Mouse (Mus musculus) liver, adult 2 months (tissue): Measurements from ENCODE around the gene 4632433K11Rik. TPM values are rescaled to one million over a fixed set of nuclear protein-coding genes. Genes with fewer than 3 reads are reported as not detected.
A peak's percentile ranks its signal among the peaks of the same experiment; 100 is the strongest.

Experiments used
- DNase-seq: peaks from one replicate; pipeline ENCODE4 v3.0.0-alpha.2; 2011; ENCODE audit warnings: low read depth, low spot score; ENCODE audit errors: extremely low read depth
- H3K27ac ChIP-seq: fragments of 200-500 bp; replicated peaks from 2 replicates; pipeline ENCODE4 v1.5.1; 2012; ENCODE audit warnings: low read depth, mild to moderate bottlenecking, control low read depth, inconsistent platforms, low read length; ENCODE audit not compliant: insufficient read depth
- H3K27me3 ChIP-seq: fragments of 200-500 bp; 2 replicates; pipeline ENCODE4 v1.6.1; 2012; ENCODE audit warnings: mild to moderate bottlenecking, moderate library complexity, low read length, inconsistent platforms; ENCODE audit not compliant: control insufficient read depth, insufficient read depth
- H3K36me3 ChIP-seq: fragments of 200-500 bp; 2 replicates; pipeline ENCODE4 v1.6.1; 2012; ENCODE audit warnings: low read length, inconsistent platforms; ENCODE audit not compliant: control insufficient read depth, insufficient read depth
- H3K4me1 ChIP-seq: fragments of 200-500 bp; 2 replicates; pipeline ENCODE4 v1.6.1; 2011; ENCODE audit warnings: low read length; ENCODE audit not compliant: control insufficient read depth, insufficient read depth
- H3K4me3 ChIP-seq: fragments of 200-500 bp; 2 replicates; pipeline ENCODE4 v1.5.1; 2011; ENCODE audit warnings: low read depth, mild to moderate bottlenecking, control low read depth, low read length, moderate library complexity; ENCODE audit not compliant: insufficient read depth
- H3K79me2 ChIP-seq: fragments of 200-500 bp; 2 replicates; pipeline ENCODE4 v1.6.1; 2012; ENCODE audit warnings: inconsistent platforms, mild to moderate bottlenecking, low read length, moderate library complexity; ENCODE audit not compliant: control insufficient read depth, insufficient read depth
- H3K9ac ChIP-seq: fragments of 200-500 bp; 2 replicates; pipeline ENCODE4 v1.6.1; 2012; ENCODE audit warnings: low read depth, mild to moderate bottlenecking, control low read depth, inconsistent platforms, low read length
- CTCF ChIP-seq: fragments of 200-500 bp; IDR thresholded peaks from 2 replicates; pipeline ENCODE4 v1.5.1; 2011; ENCODE audit warnings: low read depth, low read length, control low read depth
- POLR2A ChIP-seq: fragments of 200-500 bp; IDR thresholded peaks from 2 replicates; pipeline ENCODE4 v1.6.1; 2011; ENCODE audit warnings: low read length, control low read depth; ENCODE audit not compliant: insufficient read depth; ENCODE audit errors: extremely low read depth
- WGBS: fragments of 180-500 bp; shearing (Covaris S2); methylation state at CpG from one replicate; pipeline ENCODE4 v1.1.7; 2018; 5-methylcytosine and 5-hydroxymethylcytosine counted together
- polyA plus RNA-seq: library from polyadenylated mRNA; depleted of rRNA; stranded (reverse); fragments of >200 nt; gene quantifications from 2 replicates; pipeline ENCODE4 v1.2.3, GENCODE M21; 2012
- total RNA-seq: library from RNA; depleted of rRNA; stranded (reverse); fragments of >200 nt; gene quantifications from 2 replicates; pipeline ENCODE4 v1.2.3, GENCODE M21; 2014

The 4632433K11Rik gene
- total and polyA plus RNA-seq, 2 experiments = 0.28 TPM; not detected in 1

DNA sequence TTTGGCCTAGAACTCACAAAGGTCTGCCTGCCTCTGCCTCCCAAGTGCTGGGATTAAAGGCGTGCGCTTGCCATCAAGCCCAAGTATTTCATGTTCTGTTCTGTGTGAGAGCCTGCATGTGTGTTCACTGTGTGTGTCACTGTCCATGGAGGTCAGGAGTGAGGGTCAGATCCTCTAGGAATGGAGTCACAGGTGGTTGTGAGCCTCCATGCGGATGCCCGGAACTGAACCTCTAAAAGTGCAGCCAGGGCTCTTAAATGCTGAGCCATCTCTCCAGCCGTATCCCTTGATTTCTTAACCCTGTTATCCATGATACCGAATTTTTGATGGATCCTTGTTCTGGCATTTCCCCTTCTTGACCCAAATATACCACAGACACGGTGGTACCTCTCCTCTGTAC is 3.1 kb downstream of the 4632433K11Rik start:
- WGBS = 96% methylated on average over 7 of the region's 7 CpGs
- DNase-seq = no peak
- Histone ChIP-seq H3K27me3 (no peaks in the 10 kb centered on the region), H3K79me2 (no peaks in the 10 kb centered on the region), H3K9ac (no peak overlapping the region), H3K4me1 (peaks cover 2% of the 10 kb centered on the region), H3K27ac (no peak overlapping the region), H3K4me3 (no peak overlapping the region), H3K36me3 (peaks cover 1% of the 10 kb centered on the region; the same call in 1 of the 2 replicates)
- TF ChIP-seq POLR2A (no peak), CTCF (no peak)

DNA sequence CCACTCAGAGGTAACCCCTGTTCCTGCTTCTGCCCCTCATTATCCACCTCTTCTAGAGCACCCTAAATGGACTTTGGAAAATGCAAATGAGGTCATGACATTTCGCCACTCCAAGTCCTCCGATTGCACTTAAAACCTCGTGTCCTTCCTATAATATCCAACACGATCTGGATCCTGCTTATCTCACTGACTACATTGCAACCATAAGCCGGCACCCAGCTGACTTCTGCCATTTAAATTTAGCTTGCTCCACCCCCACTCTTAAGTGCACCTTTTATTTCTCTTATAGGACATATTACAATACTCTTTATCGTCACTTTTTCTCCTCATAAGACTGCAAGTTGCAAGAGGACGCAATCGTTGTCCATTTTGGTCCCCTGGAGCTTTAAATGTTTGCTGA is 3.5 kb downstream of the 4632433K11Rik start:
- TF ChIP-seq CTCF (no peak), POLR2A (no peak)
- H3K4me3 ChIP-seq = no peak overlapping the region
- H3K27me3 ChIP-seq = no peaks in the 10 kb centered on the region
- no peaks in the 10 kb centered on the region for H3K79me2 ChIP-seq
- H3K36me3 ChIP-seq = no peaks in the 10 kb centered on the region
- no peak for DNase-seq
- H3K4me1 ChIP-seq = peaks cover 2% of the 10 kb centered on the region
- WGBS = 66% methylated on average over 8 of the region's 8 CpGs
- H3K27ac ChIP-seq = no peak overlapping the region
- H3K9ac ChIP-seq = no peak overlapping the region

DNA sequence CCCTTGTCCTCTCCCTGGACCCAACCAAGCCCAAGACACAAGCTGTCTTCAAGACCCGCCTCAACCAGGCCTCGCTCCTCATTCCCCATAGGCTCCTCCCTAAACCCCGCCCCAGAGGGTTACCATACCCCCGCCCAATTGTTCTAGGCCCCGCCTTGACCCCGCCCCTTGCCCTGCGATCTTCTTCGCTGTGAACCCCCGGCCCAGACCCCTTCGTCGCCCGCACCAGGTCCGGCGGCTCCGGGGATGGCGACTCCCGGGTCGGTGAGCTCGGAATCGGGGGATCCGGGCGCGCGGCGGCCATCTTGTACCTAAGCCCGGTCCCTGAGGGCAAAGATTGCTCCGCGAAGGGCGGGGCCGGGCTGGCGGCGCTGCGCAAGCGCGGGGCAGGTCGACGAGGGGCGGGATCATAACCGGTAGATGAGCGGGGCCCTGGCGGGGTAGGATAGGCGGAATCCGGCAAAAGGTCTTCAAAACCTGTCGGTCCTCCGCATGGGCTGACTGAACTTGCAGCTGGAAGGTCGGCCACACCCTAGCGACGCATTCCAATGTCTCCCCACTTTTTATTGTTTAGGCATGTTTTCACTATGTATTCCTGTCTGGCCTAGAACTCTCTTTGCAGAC is 4.3 kb downstream of the 4632433K11Rik start, which contains the start of gene Zfp784:
Gene Zfp784, minus strand, starts transcription at position 338 of the 624 bp plus-strand sequence.
- Histone ChIP-seq H3K4me3 (peak within 1 kb of the TSS; percentile 79), H3K36me3 (no peaks in the 10 kb centered on the region), H3K4me1 (peaks cover 2% of the 10 kb centered on the region), H3K27ac (peak within 1 kb of the TSS; percentile 94), H3K79me2 (no peaks in the 10 kb centered on the region), H3K27me3 (no peaks in the 10 kb centered on the region), H3K9ac (peak within 1 kb of the TSS; percentile 92)
- DNase-seq = peak; percentile 72
- WGBS = under 1% methylated on average over 48 of the region's 48 CpGs
- peak; percentile 67; the same call in 1 of the 2 replicates for TF ChIP-seq POLR2A
- TF ChIP-seq CTCF = no peak

DNA sequence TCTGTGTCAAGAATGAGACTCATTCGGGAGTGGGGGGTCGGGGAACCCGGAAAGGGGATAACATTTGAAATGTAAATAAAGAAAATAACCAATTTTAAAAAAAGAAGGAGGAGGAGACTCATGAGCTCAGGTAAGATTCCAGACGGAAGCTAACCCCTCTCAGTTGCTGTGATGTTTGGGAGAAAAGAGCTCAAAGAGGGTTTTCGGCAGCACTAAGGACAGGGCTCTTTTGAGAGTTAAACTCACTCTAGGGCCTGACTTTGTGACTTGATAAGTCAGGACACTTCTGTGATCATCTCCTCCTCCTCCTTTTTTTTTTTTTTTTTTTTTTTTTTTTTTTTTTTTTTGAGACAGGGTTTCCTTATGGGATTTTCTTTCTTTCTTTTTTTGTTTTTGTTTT is 5.0 kb downstream of the 4632433K11Rik start:
- H3K9ac ChIP-seq = no peak overlapping the region
- H3K79me2 ChIP-seq = no peaks in the 10 kb centered on the region
- no peaks in the 10 kb centered on the region for H3K36me3 ChIP-seq
- H3K27ac ChIP-seq = no peak overlapping the region
- 28% methylated on average over 5 of the region's 5 CpGs for WGBS
- no peak for TF ChIP-seq POLR2A
- TF ChIP-seq CTCF = no peak
- H3K4me3 ChIP-seq = no peak overlapping the region; the same call in none of the 2 replicates
- peaks cover 2% of the 10 kb centered on the region for H3K4me1 ChIP-seq
- no peak for DNase-seq
- H3K27me3 ChIP-seq = no peaks in the 10 kb centered on the region

DNA sequence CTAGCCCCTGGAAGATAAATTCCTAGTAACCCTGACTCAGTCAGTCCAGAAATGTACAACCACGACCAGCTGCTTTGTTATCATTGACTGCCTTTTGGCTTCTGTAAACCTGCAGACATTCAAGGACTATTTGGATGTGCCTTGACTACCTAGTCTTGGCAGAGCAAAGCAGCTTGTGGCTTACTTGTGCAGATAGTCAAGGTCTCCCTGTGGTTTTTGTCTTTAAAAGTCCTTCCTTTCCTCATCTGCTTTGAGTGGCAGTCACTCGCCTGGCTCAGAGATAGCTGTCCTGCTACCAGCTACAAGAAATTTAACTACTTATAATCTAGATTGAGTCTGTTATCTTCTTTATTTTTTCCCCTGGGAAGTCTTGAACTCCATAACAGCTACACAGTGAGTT is 11.1 kb downstream of the 4632433K11Rik start:
- no peaks in the 10 kb centered on the region for H3K27me3 ChIP-seq
- no peaks in the 10 kb centered on the region for H3K79me2 ChIP-seq
- no peak overlapping the region for H3K27ac ChIP-seq
- no peak overlapping the region for H3K9ac ChIP-seq
- no peaks in the 10 kb centered on the region for H3K4me1 ChIP-seq
- H3K36me3 ChIP-seq = no peaks in the 10 kb centered on the region
- WGBS = 70% methylated on average over 2 of the region's 2 CpGs
- TF ChIP-seq POLR2A (no peak), CTCF (no peak)
- H3K4me3 ChIP-seq = no peak overlapping the region
- no peak for DNase-seq

DNA sequence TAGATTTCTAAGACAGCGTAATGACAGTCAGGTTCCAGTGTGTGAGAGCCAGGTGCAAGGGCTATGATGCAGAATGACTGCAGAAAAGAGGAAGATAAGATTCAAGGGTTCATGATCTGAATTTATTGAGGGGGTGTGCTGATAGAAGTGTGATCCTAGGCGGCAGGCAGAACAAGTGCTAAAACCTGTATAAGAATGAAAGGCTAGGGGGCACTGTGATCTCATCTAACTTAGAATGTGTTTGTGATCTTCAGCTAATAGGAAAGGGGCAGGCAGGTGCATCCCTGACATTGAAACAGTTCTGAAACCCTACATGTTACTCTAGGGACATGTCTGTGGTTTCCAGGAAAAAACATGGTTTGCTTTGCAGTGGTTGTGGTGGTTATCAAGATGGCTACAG is 12.2 kb downstream of the 4632433K11Rik start:
- no peak overlapping the region for H3K4me3 ChIP-seq
- 76% methylated on average over 2 of the region's 2 CpGs for WGBS
- no peaks in the 10 kb centered on the region for H3K27me3 ChIP-seq
- TF ChIP-seq POLR2A = no peak
- TF ChIP-seq CTCF = no peak
- no peaks in the 10 kb centered on the region for H3K4me1 ChIP-seq
- H3K36me3 ChIP-seq = no peaks in the 10 kb centered on the region
- no peak for DNase-seq
- H3K27ac ChIP-seq = no peak overlapping the region
- H3K79me2 ChIP-seq = no peaks in the 10 kb centered on the region
- H3K9ac ChIP-seq = no peak overlapping the region
